Mouse (Mus musculus) B cell, adult 2 months (primary cell): ENCODE results near the gene Frmd8.

Source experiments
- DNase-seq, 2 experiments: peaks; one replicate each; pipeline ENCODE4 v3.0.0; 2022

The Frmd8 gene

GRCm38 (mm10) chr19:5837606-5838005, 37.5 kb downstream of the Frmd8 start:
- DNase-seq: no peak

- no peak for DNase-seq
These were observed 38.0 kb downstream of the Frmd8 start for GRCm38 (mm10) chr19:5836941-5837572.

- no peak for DNase-seq
These were observed 39.1 kb downstream of the Frmd8 start for GRCm38 (mm10) chr19:5835922-5836430.

- no peak for DNase-seq
These were observed 39.8 kb downstream of the Frmd8 start for GRCm38 (mm10) chr19:5835054-5835921.

GRCm38 (mm10) chr19:5834260-5834925, 40.7 kb downstream of the Frmd8 start:
- DNase-seq: no peak

GRCm38 (mm10) chr19:5833287-5834100, 41.6 kb downstream of the Frmd8 start:
- DNase-seq: no peak

GRCm38 (mm10) chr19:5832326-5832725, 42.7 kb downstream of the Frmd8 start:
- no peak for DNase-seq

- no peak for DNase-seq
These were observed 43.1 kb downstream of the Frmd8 start for GRCm38 (mm10) chr19:5831958-5832320.

GRCm38 (mm10) chr19:5831224-5831957, 43.7 kb downstream of the Frmd8 start:
- no peak for DNase-seq

- no peak for DNase-seq
These were observed 44.3 kb downstream of the Frmd8 start for GRCm38 (mm10) chr19:5830776-5831175.

GRCm38 (mm10) chr19:5829958-5830615, 45.0 kb downstream of the Frmd8 start:
- no peak for DNase-seq

GRCm38 (mm10) chr19:5828905-5829304, 46.2 kb downstream of the Frmd8 start:
- DNase-seq: no peak

- DNase-seq: no peak
These were observed 46.9 kb downstream of the Frmd8 start for GRCm38 (mm10) chr19:5828155-5828554.

- no peak for DNase-seq
These were observed 47.5 kb downstream of the Frmd8 start for GRCm38 (mm10) chr19:5827456-5828154.

- no peak for DNase-seq
These were observed 48.0 kb downstream of the Frmd8 start for GRCm38 (mm10) chr19:5827044-5827443.

GRCm38 (mm10) chr19:5826731-5827002, 48.4 kb downstream of the Frmd8 start:
- no peak for DNase-seq

- DNase-seq: no peak
These were observed 49.0 kb downstream of the Frmd8 start for GRCm38 (mm10) chr19:5825901-5826730.

- DNase-seq: no peak
These were observed 50.1 kb downstream of the Frmd8 start for GRCm38 (mm10) chr19:5824826-5825617.
